Mouse (Mus musculus): ENCODE measurements around the gene Gm17662. TPM values are rescaled to one million over a fixed set of nuclear protein-coding genes. Genes with fewer than 3 reads are reported as not detected.

Gm17662 gene
- polyA plus RNA-seq, 1 experiment from 2014 or later, result not detected

DNA sequence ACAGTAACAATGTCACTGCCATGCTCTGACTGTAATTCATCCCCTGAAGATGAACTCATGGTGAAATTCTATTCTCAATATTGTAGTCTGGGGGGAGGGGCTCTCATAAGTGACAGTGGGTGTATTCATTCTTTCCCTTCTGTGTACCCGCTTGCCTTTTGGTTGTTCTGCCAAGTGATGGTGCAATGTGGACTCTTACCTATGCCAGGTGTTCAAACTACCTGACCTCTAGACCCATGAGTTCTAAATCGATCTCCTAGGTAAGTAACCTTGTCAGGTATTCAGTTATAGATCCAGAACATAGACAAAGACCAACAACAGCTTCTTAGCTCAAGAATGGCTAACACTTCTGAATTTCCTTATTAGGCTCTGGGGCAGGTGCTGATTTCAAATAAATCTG, 18.8 kb upstream of the Gm17662 start:
- ChIA-PET CTCF (interaction anchor here (1.6 kb wide), 1 partner anchor 21 kb away, joined by 3 read pairs; no protein-coding TSS in a partner anchor), POLR2A (no interaction called here)
- DNase-seq (ENCODE audit: low read depth, low spot score) (no peak), ATAC-seq (no peak)
- in situ Hi-C loops (cut with MboI; ENCODE audit: low pct_unique_long_range_greater_than_20kb), result no loop called here
- H3K27me3 ChIP-seq, result no peaks in the 10 kb centered on the region
- TF ChIP-seq CTCF (IDR thresholded peaks at IDR 0.05), result no peak

DNA sequence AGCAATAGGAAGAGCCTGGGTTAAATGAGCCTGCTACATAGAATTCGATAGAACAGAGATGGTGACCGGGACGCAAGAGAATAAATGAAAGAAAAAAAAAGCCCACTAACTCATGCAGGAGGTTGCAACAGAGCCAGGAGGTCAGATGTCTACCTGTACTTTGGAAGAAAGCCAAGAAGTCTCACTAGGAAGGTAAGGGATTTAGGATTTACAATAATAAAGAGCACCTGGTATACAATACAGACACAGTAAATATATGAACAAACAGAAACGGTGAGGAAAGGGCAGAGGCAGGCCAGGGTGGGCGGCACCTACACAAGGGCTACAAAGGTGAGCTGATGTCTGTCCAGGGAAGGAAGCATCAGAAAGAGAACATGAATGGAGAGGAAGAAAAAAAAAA, 14.9 kb upstream of the Gm17662 start:
- TF ChIP-seq CTCF (IDR thresholded peaks at IDR 0.05), result no peak
- POLR2A ChIA-PET, result interaction anchor here (0.5 kb wide), 1 partner anchor 1953 kb away, joined by 3 read pairs; no protein-coding TSS in a partner anchor
- CTCF ChIA-PET, result no interaction called here
- in situ Hi-C loops (cut with MboI; ENCODE audit: low pct_unique_long_range_greater_than_20kb), result no loop called here
- DNase-seq (ENCODE audit: low read depth, low spot score), result no peak
- ATAC-seq, result no peak
- no peaks in the 10 kb centered on the region for H3K27me3 ChIP-seq

DNA sequence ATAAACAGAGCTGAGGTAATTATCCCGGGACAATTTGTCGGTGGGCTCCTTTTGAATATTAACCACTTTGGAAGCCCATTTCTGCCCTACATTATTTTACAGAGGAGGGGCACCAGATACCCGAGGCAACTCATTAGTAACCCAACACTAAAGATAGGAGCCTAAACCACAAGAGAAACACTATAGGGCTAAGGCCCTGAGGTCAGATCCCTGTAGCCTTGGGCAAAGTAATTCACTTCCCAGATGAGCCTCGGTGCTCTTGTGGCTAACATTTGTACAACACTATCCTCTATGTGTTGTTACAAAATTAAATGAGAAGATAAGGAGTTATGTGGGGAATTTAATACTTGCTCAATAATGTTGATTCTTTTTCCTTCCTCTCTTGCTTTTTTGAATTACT, 13.6 kb upstream of the Gm17662 start:
- ATAC-seq (no peak), DNase-seq (ENCODE audit: low read depth, low spot score) (no peak)
- CTCF ChIA-PET, result no interaction called here
- no peak for TF ChIP-seq CTCF (IDR thresholded peaks at IDR 0.05)
- H3K27me3 ChIP-seq, result no peaks in the 10 kb centered on the region
- POLR2A ChIA-PET, result no interaction called here
- in situ Hi-C loops (cut with MboI; ENCODE audit: low pct_unique_long_range_greater_than_20kb), result no loop called here

DNA sequence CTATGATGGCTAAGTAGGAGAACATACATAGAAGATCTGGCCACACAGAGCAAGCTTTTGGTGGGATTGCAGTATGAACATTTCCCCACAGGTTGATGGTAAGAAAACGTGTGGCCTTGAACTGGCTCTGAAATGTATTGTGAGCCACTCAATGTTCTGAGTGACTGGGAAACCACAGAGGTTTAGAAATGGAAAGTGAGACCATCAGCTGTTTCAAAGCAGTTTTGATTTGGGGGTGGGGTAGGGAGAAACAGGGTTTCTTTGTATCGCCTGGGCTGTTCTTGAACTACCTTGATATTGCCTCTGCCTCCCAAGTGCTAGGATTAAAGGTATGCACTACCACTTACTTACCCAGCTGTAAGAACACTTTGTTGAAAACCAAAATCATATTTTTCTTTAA, 1.9 kb upstream of the Gm17662 start:
- in situ Hi-C loops (cut with MboI; ENCODE audit: low pct_unique_long_range_greater_than_20kb), result no loop called here
- CTCF ChIA-PET, result interaction anchor here (1.6 kb wide), 1 partner anchor 9 kb away, joined by 3 read pairs; no protein-coding TSS in a partner anchor
- ATAC-seq (no peak), DNase-seq (ENCODE audit: low read depth, low spot score) (no peak)
- no peaks in the 10 kb centered on the region for H3K27me3 ChIP-seq
- POLR2A ChIA-PET, result no interaction called here
- TF ChIP-seq CTCF (IDR thresholded peaks at IDR 0.05), result no peak

DNA sequence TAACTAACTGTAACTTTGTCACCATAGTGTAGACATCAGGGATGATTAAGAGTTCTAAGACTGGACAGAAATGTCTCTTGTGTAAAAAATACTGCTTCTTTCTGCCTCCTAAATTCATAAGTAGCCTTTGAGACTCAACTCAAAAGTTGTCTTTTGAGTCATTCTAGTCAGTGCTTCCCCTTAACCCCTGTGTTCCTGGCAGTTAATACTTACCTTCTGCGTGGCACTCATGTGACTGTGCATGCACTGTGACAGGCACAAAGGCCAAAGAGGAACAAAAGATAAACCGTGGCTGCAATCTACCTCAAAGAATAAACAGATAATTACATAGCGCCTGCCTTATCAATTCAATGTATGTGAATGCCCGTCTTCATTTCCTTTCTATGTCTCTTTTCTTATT, 694 bp downstream of the Gm17662 start:
- H3K27me3 ChIP-seq, result no peaks in the 10 kb centered on the region
- DNase-seq (ENCODE audit: low read depth, low spot score) (no peak), ATAC-seq (no peak)
- in situ Hi-C loops (cut with MboI; ENCODE audit: low pct_unique_long_range_greater_than_20kb), result no loop called here
- TF ChIP-seq CTCF (IDR thresholded peaks at IDR 0.05), result no peak
- POLR2A ChIA-PET, result no interaction called here
- CTCF ChIA-PET, result no interaction called here

DNA sequence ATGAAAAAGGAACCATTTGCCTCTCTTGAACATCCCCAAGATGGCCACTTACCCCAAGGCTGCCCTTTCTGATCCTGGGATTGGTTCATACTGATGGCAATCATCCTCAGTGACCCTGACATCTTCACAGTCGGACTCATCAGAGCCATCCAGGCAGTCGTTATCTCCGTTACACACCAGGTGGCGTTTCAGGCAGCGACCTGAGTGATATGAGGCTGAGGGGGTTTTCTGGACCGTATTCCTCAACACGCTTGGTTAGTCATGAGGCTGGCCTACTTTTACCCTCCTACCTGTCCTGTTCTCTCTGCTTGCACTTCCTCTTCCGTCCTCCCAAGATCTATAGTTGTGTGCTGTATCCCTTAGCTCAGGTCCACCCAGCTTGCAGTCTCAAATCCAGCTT, 4.1 kb downstream of the Gm17662 start:
- no peak for TF ChIP-seq CTCF (IDR thresholded peaks at IDR 0.05)
- no peak for ATAC-seq
- ChIA-PET CTCF (no interaction called here), POLR2A (no interaction called here)
- in situ Hi-C loops (cut with MboI; ENCODE audit: low pct_unique_long_range_greater_than_20kb), result no loop called here
- DNase-seq (ENCODE audit: low read depth, low spot score), result no peak
- no peaks in the 10 kb centered on the region for H3K27me3 ChIP-seq

DNA sequence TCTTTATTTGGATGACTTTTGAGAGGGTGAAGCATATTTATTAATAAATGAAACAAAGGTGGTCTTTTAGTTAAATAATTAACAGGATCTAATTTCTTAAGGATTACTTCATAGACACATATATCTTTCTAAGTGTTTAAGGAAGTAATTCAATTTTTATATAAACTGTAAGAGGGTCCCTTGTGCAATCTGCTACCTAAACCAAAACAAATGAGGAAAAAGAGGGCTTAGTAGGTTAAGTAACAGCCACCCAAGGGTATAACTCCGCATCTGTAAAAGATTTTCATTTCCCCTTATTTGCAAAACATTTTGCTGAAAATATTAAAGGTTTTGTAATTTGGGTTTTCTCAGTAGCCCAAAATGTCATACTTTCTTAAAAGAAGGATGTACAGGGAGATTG, 7.3 kb downstream of the Gm17662 start:
- DNase-seq (ENCODE audit: low read depth, low spot score), result no peak
- CTCF ChIA-PET, result no interaction called here
- no peak for TF ChIP-seq CTCF (IDR thresholded peaks at IDR 0.05)
- no peak for ATAC-seq
- POLR2A ChIA-PET, result no interaction called here
- in situ Hi-C loops (cut with MboI; ENCODE audit: low pct_unique_long_range_greater_than_20kb), result no loop called here
- no peaks in the 10 kb centered on the region for H3K27me3 ChIP-seq

DNA sequence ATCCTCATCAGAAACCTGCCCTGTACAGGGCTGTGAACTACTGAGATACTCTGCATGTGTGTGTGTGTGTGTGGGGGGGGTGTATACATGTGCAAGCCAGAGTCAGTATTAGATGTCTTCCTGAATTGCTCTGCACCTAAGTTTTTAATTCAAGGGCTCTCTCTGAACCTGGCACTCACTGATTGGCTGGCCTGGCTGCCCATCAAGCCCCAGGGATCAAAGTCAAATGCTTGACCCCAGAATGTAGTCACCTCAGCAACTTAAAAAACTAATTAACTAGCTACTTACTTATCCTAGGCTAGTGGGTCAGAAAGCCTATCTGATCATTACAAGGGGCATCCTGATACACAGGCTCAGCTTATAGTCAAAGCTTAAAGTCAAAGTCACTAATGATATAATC, 12.5 kb downstream of the Gm17662 start:
- ATAC-seq, result no peak
- CTCF ChIA-PET, result no interaction called here
- POLR2A ChIA-PET, result no interaction called here
- DNase-seq (ENCODE audit: low read depth, low spot score), result no peak
- H3K27me3 ChIP-seq, result no peaks in the 10 kb centered on the region
- in situ Hi-C loops (cut with MboI; ENCODE audit: low pct_unique_long_range_greater_than_20kb), result no loop called here
- TF ChIP-seq CTCF (IDR thresholded peaks at IDR 0.05), result no peak

DNA sequence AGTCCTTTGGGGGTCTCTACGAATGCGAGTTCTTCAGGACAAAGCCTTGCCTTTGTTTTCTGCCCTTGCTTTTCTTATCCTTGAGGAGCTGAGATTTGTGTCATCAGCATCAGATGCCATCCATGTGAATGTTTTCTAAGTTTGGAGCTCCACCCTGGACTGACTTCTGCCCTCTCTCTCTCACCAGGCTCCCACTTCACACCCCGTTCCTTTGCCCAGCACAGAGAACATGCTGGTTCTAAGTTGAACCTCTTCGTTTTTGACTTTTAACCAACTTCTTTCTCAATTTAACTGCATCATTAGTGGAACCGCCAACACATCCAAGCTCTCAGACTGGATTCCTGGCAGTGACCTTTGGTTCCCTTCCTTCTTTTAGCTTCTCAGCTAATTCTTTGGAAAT, 13.1 kb downstream of the Gm17662 start:
- POLR2A ChIA-PET, result no interaction called here
- ATAC-seq, result no peak
- CTCF ChIA-PET, result no interaction called here
- in situ Hi-C loops (cut with MboI; ENCODE audit: low pct_unique_long_range_greater_than_20kb), result no loop called here
- no peak for DNase-seq (ENCODE audit: low read depth, low spot score)
- no peak for TF ChIP-seq CTCF (IDR thresholded peaks at IDR 0.05)
- H3K27me3 ChIP-seq, result no peaks in the 10 kb centered on the region

DNA sequence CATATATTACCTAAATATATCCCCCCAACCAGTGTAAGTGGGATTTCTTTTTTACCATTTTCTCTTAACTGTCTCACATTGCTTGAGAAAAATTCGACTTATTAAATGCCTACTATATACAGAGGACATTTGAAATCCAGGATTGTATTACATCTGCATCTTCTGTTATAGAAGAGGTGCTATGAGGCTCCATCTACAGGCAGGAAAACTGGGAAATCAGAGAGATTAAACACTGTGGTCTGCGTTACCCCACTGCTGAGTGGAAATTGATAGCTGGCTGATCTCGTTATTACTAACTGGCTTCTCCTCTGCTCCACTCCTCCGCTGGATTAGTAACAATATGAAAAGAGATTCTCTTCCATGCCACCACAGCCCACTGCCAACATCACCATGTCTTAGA, 18.7 kb downstream of the Gm17662 start:
- TF ChIP-seq CTCF (IDR thresholded peaks at IDR 0.05), result no peak
- no peak for DNase-seq (ENCODE audit: low read depth, low spot score)
- CTCF ChIA-PET, result no interaction called here
- in situ Hi-C loops (cut with MboI; ENCODE audit: low pct_unique_long_range_greater_than_20kb), result loop anchor here (25.0 kb wide), 2 partner anchors 664 to 1564 kb away; partner anchors contain the start of gene Oma1
- POLR2A ChIA-PET, result no interaction called here
- ATAC-seq, result no peak
- H3K27me3 ChIP-seq, result peaks cover 7% of the 10 kb centered on the region

DNA sequence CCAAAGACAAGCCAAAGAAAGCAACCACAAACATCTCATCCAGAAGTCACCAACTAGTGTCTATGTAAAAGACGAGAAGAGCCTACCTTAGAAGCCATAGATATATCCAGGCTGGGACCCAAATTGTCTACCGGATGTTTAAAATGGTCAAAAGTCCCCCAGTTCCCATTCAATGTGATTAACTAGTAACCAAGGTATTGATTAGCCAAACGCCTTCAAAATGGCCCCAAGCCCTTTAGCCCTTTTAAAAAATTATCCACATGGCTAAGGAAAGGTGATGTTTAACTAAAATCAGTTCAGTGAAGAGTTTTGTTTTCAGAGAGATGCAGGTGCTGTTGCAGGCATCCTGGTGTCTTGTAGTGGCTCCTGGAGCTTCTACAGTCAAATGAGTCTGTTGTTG, 19.2 kb downstream of the Gm17662 start, which contains the start of gene C8a:
C8a (minus strand) TSS at position 76 of the 400 bp plus-strand sequence.
- POLR2A ChIA-PET, result no interaction called here
- TF ChIP-seq CTCF (IDR thresholded peaks at IDR 0.05), result no peak
- H3K27me3 ChIP-seq, result peaks cover 7% of the 10 kb centered on the region
- no peak for DNase-seq (ENCODE audit: low read depth, low spot score)
- in situ Hi-C loops (cut with MboI; ENCODE audit: low pct_unique_long_range_greater_than_20kb), result loop anchor here (25.0 kb wide), 2 partner anchors 664 to 1564 kb away; partner anchors contain the start of gene Oma1
- ATAC-seq, result no peak
- CTCF ChIA-PET, result no interaction called here

DNA sequence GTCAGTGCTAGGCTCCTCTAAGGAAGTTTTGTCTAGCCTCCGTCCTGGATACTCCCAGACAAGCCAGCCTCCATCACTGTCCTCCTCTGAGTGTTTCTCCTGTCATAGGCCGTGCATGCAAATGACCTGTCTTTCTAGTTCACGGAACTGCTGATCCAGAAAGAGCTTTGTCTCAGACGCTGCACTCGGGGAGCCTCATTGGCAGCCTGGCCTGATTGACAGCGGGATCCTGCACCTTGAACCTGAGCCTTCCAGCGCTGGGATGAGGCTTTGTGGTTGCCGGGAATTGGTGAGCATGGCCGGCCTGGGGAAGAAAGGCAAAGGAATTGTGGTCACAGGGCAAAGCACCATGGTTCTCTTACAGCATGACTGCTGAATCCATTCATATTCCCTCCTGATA, 30.4 kb downstream of the Gm17662 start:
- no peak for ATAC-seq
- no peaks in the 10 kb centered on the region for H3K27me3 ChIP-seq
- CTCF ChIA-PET, result no interaction called here
- DNase-seq (ENCODE audit: low read depth, low spot score), result no peak
- POLR2A ChIA-PET, result no interaction called here
- in situ Hi-C loops (cut with MboI; ENCODE audit: low pct_unique_long_range_greater_than_20kb), result loop anchor here (25.0 kb wide), 2 partner anchors 675 to 1575 kb away; partner anchors contain the start of gene Oma1
- no peak for TF ChIP-seq CTCF (IDR thresholded peaks at IDR 0.05)
